Mouse (Mus musculus) ovary, adult 18-20 months (tissue): ENCODE results near the gene Syde2.

Experiments used
- DNase-seq: peaks from one replicate; pipeline ENCODE4 v3.0.0; 2022; ENCODE audit warnings: low spot score, mixed read lengths

The Syde2 gene

DNA sequence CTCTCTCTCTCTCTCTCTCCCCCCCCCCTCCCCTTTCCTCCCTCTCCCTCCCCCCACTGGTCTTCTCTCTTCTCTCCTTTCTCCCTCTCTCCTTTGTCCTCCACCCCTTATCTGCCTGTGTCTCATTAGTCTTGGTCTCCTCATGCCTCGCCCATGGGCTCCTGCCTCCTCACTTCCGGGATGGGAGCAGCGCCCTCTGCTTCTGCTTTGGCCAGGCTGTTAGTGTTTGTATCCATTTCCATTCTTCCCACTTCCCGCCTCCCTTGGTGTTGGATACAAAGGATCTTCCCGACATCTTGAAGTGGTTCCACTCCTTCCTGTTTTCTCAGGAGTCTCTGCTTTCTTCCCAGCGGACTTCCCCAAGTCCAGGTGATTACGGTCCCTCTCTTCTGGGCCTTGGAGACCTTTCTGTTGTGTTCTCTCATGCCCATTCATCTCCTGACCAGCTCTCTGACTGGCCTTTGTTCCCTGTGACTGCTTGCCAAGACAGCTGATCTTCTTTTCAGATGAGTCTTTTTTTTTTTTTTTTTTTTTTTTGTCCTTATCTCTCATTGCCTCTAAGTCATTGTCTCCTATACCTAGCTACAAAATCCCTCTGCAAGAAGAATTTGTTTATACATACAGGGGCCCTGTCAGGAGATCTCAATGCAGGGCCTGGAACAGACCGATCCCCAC lies 24.0 kb downstream of the Syde2 start:
- no peak for DNase-seq

DNA sequence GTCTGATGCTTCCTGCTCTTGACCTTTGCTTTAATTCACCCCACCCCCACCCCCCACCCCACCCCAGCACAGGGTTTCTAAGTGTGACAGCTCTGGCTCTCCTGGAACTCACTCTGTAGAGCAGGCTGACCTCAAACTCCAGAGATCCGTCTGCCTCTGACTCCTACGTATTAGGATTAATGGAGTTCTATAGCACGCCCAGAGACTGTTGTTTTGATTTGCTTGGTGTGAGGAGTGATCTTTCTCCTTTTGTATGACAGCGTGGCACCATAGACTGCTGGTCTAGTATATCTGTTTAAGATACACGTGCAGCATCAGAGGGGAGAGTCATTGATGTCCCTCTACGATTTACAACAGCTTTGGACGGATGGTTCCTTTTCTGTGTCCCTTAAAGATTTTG lies 25.8 kb downstream of the Syde2 start:
- no peak for DNase-seq

- DNase-seq: no peak
These were observed 26.7 kb downstream of the Syde2 start for GRCm38 (mm10) chr3:146014321-146014720.

DNA sequence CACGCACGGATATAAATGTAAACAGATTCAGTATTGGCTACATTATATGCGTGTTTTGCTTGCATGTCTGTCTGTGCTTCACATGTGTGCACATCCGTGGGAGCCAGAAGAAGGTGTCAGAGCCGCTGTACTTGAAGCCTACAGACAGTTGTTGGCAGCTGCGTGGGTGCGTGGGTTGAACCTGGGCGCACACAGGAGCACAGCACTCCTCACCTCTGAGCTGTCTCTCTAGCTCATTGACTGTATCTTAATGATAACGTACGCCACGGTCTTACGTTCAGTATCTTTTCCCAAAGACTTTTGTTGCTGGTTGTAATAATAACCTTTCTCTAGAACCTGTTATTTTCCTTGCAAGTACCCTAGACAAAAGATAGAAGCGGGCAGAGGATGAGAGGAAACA lies 29.3 kb downstream of the Syde2 start:
- no peak for DNase-seq

DNA sequence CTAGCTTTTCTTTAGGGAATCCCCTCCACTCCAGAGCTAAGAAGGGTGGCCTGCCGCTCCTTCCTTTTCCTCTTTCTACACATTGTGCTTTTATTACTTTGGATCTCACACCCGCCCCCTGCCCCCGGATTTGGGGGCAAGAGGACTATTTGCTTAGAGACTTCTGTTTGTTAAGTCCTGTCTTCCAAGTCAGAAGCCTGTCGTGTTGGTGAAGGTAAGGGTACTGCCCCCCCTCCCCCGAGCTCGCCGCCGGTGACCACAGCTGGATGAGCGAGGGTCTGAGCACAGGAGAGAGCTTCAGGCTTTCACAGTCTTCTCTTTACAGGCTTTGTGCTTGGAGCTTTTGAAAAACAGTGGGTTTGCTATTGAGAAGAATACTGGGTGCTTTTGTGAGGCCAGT lies 29.9 kb downstream of the Syde2 start:
- no peak for DNase-seq

DNA sequence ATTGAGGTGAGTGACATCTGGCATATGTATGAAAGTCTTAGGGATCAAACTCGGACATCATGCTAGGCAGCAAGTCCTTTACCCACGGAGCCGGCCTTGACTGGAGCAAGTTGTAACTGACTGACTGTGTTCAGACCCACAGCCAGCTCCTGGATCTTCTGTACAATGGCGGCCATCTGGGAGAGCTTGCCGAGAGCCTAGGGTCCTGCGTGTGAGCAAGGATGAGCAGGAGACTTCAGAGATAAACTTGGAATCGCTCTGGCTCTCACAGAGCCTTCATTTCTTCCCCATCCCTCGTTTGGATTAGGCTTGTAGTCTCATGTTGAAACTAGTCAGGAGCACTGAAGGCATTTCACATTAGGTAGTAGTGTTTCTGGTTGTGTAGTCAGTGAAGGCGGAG lies 34.6 kb downstream of the Syde2 start:
- no peak for DNase-seq

DNA sequence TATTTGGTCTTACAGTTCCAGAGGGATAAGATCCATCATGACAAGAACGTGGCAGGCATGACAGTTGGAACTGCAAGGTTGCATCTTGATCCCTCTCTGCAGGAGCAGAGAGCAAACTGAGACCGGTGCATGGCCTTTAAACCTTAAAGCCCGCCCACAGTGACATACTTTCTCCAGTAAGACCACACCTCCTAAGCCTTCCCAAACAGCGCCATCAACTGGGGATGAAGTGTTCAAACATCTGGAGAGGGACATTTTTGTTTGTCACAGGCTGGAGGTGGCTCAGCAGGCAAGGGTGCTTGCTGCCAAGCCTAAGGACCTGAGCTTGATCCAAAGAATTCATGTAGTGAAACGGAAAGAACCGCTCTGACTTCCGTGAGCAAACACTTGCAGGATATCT lies 37.1 kb downstream of the Syde2 start:
- no peak for DNase-seq

DNA sequence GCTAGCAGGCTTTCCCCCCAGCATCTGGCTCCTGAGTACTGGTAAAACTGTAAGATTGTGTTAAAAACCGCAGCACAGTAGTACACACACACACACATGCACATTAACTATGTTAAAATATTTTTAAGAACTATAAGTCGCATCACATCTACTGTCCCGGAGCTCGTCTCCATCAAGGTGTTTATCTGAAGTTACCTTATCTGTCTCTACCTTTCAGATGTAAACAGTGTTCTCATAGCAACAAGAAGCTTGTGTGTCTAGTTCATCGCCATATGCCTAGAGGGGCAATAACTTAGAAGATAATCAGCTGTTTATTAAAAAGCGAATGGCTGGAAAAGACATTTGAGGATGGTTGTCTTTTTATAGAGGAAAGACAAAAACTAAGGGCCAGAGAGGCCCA lies 37.8 kb downstream of the Syde2 start:
- no peak for DNase-seq

DNA sequence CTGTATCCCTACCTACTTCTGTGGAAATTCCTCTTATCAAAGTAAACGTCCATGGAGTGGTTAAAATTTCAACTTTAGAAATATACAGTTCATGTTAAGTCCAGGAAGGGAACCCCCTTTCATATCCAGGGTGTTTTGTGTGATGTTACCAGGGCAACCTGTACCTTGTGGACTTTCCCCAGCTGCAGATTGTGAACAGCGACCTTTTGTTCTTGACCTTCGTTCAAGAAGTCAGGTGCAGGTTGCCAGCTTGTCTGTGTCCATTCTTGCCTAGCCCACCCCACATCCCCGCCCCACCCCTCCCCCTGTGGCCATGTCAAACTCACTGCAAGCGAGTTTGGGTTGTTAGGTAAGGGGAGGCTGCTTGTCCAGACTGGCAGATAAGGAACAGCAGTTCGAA lies 39.4 kb downstream of the Syde2 start:
- DNase-seq: no peak

DNA sequence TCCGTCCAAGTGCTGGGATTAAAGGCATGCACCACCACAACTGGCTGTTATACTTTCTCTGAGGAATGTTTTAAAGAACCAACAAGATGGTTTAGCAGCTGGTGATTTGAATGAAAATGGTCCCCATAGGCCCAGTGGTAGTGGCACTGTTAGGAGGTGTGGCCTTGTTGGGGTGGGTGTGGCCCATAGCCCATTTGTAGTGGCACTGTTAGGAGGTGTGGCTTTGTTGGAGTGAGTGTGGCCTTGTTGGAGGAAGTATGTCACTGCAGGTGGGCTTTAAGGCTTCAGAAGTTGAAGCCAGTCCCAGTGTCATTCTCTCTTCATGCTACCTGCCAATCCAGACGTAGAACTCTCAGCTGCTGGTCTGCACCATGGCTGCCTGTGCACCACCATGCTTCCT lies 40.7 kb downstream of the Syde2 start:
- no peak for DNase-seq

DNA sequence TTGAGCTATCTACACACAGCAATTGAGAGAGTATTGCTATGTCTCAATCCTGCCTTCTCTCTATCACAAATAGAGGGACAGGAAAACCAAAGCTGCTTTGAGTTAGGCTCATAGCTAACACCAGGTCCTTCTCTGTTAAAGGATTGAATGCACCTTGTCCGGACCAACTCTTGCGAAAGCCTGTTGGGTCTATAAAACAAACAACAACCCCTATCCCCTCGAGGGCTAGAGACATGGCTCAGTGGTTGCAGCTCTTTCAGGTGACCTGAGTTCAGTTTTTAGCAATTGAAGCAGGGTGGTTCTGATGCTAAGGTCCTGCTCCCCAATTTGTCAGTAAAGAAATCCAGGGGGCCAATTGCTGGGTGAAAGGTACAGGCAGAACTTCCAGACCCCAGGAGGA lies 41.6 kb downstream of the Syde2 start:
- DNase-seq: no peak

DNA sequence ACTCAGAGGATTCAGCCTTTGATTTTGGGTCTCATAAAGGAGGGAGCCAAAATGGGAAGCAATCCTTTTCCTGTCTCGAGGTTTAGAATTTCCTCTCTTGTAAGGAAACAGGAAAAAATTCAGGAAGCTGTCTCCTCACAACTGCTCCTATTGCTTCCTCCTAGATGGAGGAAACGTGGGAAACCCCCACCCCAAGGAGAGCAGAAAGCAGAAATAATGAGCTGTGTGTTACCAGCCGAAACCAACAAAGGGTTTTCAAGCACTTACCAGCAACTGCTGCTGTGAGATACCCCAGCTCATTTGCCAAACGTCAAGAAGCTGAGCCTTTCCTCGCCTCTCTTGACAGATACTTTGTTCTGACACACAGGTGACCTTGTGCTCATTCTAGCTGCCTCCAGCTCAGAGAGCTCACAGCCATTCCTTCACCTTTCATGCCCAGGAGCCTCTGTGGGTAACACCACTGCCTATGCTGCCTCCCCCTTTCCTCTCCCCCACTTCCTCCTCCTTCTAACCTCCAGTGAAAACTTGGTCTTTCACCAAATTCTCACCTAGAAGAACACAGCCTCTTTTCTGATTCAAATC lies 42.7 kb downstream of the Syde2 start:
- DNase-seq: no peak

- no peak for DNase-seq
These were observed 45.3 kb downstream of the Syde2 start for GRCm38 (mm10) chr3:146032976-146033375.

DNA sequence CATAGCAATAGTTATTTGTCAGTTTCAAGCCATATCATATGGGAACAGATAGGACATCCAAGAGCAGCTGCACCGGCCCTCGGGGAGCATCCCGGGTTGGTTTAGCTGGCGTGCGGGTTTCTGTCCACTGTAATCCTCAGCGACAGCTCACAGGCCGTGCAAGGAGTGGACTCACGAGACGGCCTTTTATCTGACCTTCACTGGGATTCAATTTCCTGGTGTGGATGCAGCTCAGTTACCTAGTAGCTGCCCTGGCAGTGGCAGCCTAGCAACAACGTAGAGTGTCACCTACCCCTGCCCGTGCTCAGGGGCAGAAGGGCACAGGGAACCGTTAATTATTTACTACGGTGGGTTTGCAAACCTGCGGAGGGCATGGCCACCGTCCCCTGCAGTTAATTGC lies 50.2 kb downstream of the Syde2 start:
- no peak for DNase-seq

GRCm38 (mm10) chr3:146039132-146039903 lies 51.6 kb downstream of the Syde2 start:
- no peak for DNase-seq

DNA sequence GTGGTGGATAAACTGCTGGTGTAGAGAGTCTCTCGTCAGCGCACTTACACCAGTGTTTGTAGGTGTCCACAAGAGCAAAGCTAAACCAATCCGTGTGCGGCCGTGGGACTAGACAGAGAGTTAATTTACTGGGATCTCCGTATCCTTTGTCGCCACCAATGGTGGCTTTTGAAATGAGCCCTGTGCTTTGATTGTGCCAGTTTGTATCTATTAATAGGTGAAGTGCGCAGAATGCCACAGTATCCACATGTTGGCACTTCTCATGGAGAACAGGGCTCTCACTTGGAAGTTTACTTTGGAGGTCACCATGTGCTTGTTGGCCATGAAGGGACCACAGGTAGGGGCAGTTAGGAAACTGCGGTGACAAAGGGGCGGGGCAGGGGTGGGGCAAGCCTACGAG lies 53.7 kb downstream of the Syde2 start:
- DNase-seq: no peak

DNA sequence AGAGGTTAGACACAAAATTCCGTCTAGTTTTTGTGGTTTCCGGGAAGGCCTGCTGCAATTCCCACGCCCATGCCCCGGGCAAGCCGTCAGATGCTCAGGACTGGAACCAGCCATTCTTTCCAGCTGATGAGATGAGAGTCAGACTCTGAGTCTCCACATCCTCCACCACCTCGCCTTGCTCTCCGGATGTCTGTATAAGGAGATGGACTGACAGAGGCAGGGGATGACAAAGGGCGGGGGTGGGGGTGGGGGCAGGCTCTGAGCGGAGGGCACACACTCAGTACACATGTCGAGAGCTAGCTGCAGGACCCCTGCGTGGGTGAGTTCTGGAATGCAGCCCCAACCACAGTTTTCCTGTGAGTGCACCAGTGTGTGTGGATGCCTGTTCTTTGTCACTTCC lies 57.3 kb downstream of the Syde2 start:
- no peak for DNase-seq

DNA sequence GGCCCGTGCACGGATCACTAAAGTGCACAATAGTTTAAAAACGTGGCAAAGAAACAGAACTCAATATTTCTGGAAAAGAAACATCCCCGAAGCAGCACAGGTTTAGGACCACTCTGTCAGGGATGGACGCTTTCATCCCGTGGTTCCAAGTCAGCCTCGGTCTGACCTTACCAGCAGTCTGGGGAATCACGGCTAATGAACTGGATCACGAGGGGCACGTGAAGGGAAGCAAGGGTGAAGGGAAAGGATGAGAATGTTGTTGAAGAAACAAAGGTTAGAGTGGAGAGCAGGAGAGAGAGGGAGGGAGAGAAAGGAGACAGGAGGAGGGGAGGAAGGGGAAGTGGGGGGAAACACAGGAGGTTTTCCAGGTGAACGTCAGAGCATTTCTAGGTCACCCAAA lies 58.4 kb downstream of the Syde2 start:
- DNase-seq: no peak

DNA sequence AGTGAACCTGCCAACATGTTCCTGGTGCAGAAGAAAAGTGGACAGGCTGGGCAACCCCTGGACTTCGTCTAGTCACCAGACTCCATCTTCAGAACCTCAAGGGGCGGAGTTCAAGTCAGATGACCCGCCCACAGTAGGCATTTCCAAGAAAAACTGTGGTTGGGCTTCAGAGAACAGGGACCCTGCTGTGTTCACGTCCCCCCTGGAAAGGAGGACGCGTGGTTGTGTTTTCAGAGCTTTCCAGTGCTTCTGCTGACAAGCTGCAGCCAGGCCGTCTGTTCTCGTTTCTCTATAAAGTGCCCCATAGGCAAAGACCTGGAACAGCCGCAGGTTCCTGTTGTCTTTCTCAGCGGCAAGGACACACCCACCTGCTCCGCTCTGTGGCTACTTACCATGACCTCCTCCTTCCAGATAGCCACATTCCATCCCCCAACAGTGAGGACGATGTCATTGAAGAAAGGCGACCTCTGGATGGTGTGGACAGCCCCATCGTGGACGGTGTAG lies 60.1 kb downstream of the Syde2 start:
- peak; percentile 34 for DNase-seq

GRCm38 (mm10) chr3:146049951-146050350 lies 62.3 kb downstream of the Syde2 start:
- DNase-seq: no peak

GRCm38 (mm10) chr3:146051277-146052007 lies 63.8 kb downstream of the Syde2 start:
- DNase-seq: no peak

DNA sequence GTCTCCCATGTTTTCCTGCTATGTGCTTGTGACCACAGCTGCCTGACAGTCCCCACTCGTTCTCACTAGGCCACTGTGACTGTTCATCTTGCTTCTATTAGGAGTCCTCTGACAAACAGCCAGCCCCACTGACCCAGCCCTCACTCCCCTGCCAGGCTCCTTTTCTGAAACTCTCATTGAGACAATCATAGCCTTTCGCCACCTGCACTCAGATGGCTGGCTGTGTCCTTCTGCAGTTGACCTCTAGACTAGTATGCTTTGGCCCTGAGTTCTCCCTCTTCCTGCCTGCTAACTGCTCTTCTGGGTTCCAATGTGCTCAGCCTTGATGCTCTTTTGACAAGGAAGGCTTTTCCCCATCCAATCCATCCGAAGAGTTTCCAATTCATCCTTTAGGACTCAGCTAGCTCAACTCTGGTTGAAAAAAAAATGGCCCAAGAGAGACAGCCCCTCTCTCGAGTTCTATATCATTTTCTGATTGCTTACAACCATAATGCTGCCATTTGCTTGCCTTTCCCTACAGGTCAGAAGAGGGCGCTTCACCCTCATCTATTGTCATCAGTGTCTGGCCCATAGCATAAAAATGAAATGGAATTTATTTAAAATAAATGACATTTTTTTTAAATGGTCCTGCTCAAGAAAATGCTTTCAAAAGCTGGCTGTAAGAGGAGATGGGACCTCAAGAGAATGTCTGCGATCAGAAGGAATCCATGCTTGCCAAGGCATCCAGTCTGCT lies 65.6 kb downstream of the Syde2 start:
- no peak for DNase-seq
